Mouse (Mus musculus) CH12F3 (cell line): ENCODE measurements around the gene D630023F18Rik.

Experiments
- in situ Hi-C: fragments of 300-500 bp; cut with MboI; formaldehyde crosslinking; loops from 2 replicates; pipeline ENCODE4 v1.14.3; 2020; ENCODE audit warnings: low sequenced_read_pairs

The D630023F18Rik gene

GRCm38 (mm10) chr1:65112031-65112806, 10.8 kb downstream of the D630023F18Rik start:
- in situ Hi-C loops, result no loop called here

- in situ Hi-C loops, result no loop called here
These were observed 13.1 kb downstream of the D630023F18Rik start for GRCm38 (mm10) chr1:65109756-65110435.

GRCm38 (mm10) chr1:65109196-65109595, 13.8 kb downstream of the D630023F18Rik start:
- in situ Hi-C loops, result no loop called here

DNA sequence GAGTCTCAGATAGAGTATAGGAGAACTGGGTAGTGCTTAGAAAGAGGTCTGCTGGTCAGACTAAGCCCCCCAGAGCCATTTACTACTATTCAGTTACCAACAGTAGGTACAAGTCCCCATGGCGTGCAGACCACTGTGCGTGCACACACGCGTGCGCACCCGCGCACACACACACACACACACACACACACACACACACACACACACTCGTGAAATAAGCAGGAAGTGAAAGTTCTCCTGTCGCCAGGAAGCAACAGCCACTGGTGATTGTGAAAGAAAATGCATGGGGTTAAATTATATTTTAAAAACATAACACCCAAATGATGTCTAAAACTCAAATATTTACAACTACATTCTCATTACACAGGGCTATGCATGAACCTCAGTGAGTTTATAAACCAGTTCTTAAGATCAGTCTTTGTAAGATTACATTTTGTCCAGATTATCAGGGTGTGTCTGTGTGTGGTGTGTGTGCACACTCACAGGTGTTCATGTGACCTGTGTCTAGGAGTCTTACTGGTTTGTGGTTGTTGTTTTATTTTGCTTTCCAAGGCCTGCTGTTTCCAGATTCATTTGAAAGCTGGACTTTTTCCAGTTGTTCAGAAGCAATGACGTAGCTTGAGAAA, 15.2 kb downstream of the D630023F18Rik start:
- in situ Hi-C loops, result no loop called here

- in situ Hi-C loops, result no loop called here
These were observed 19.7 kb downstream of the D630023F18Rik start, which contains the start of gene Cryga for GRCm38 (mm10) chr1:65103273-65103672. Gene Cryga, minus strand, starts transcription at chr1:65103373.

DNA sequence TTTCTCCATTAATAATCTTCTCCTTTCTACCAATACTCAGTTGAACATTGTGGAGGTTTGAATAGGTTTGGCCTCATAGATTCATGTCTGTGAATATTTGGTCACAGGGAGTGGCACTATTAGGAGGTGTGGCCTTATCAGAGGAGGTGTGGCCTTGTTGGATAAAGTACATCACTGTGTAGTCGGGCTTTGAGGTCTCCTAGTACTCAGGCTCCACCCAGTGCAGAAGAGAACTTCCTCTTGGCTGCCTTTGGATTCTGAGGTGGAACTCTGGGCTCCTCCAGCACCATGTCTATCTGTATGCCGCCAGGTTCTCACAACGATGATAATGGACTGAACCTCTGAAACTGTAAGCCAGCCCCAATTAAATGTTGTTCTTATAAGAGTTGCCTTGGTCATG, 26.1 kb downstream of the D630023F18Rik start:
- in situ Hi-C loops, result no loop called here

DNA sequence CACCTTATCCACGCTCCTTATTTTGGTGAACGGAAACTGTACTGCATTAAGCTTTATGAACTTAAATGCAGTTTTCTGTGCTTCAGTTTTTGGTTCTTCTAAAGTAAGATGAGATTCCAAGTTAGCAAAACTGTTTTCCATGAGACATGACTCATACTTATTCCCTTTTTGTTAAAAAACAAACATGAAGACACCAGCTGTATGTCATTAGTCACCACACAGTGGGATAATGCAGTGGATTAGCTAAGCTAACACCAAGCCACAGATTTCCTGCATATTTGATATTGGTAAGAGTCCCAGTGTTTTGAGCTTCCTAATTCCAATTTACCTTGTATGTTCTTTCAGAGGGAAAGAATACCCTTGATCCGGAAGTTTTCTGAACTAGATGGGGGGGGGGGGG, 31.4 kb downstream of the D630023F18Rik start:
- in situ Hi-C loops, result no loop called here

GRCm38 (mm10) chr1:65090370-65090769, 32.6 kb downstream of the D630023F18Rik start:
- in situ Hi-C loops, result no loop called here

GRCm38 (mm10) chr1:65088567-65089356, 34.3 kb downstream of the D630023F18Rik start:
- in situ Hi-C loops, result no loop called here

GRCm38 (mm10) chr1:65082188-65082587, 40.8 kb downstream of the D630023F18Rik start, which contains the start of gene Crygb:
Gene Crygb, minus strand, starts transcription at chr1:65082288.
- in situ Hi-C loops, result no loop called here

DNA sequence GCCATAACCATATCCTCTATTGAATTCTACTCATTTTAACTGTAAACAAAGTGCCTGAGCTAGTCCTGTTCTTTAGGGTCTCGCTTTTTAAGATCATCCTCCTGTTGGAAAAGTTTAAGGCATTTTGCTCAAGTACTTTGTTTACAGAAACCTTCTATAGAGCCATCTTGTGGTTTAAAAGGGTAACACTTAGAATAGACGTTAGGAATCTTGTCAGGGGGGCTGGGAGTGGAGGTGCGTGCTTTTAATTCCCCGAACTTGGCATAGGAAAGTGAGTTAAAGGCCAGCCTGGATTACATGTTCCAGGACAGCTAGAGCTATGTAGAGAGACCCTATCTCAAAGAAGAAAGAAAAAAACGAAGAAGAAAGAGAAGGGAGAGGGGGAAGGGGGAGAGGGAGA, 47.4 kb downstream of the D630023F18Rik start:
- in situ Hi-C loops, result no loop called here

DNA sequence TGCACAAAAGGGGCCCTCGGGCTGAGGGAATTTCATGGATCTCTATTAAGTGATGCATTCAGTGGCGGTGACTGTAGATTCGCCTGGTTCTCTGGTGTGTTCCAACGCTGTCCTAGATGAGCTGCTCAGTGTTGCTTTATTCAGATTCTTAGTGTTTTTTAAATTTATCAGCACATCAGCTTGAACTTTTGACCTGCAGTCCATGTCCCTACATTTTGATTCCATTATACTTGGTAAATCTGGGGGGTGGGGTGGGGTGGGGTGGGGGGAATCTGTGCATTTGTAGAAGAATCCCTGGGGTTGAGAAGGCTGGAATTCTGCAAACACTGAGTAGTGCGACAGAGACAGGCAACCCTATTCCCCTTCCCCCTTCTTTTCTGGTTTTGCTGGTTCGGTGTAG, 49.4 kb downstream of the D630023F18Rik start, which contains the start of gene Crygc:
TSS of gene Crygc (minus strand) at position 101 of the 400 bp plus-strand sequence.
- in situ Hi-C loops, result no loop called here

GRCm38 (mm10) chr1:65067842-65068241, 55.2 kb downstream of the D630023F18Rik start:
- in situ Hi-C loops, result no loop called here

DNA sequence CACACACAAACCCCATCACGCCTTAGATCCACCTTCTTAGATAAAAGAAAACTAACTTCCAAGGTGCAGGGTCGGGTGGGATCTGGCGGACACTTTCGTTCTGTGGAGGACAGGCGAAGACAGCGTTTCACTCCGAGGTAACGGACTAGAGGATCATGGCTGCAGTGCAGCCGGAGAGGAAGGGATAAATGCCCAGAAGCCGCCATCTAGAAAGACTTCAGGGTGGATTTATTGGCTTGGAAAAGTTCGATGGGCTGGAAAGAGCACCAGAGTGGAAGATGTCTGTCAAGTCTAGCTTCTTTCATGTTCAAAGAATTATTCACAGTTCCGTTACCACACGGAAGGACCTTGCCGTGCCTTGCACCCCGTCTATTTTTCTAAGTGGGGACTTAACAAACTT, 58.8 kb downstream of the D630023F18Rik start:
- in situ Hi-C loops, result no loop called here

DNA sequence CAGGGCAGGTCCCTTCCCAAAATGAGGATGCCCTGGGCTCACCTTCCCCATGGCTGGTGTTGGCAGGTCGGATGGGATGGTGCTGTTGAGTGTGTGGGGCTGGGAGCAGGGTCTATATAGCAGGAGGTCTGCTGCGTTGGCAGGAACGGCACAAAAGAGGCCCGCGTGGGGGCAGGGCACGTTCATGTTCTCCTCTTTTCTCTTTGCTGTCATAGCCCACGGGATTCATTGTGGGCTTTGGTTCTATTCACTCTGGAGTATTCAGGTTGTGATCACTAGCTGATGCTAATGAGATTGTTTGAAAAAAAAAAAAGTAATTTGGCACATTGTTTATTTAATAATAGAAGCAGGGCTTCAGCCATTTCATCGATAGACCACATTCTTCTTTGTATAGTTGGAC, 59.7 kb downstream of the D630023F18Rik start, which contains the start of gene Crygd:
TSS of gene Crygd (minus strand) at position 101 of the 400 bp plus-strand sequence.
- in situ Hi-C loops, result no loop called here
